Mouse (Mus musculus): ENCODE measurements at regions not wholly inside any gene's neighbourhood (a gene's known extent, or its start where the extent isn't known, plus 50 kb on each side); places are given as distances from the start of the nearest gene placed in this dataset.

DNA sequence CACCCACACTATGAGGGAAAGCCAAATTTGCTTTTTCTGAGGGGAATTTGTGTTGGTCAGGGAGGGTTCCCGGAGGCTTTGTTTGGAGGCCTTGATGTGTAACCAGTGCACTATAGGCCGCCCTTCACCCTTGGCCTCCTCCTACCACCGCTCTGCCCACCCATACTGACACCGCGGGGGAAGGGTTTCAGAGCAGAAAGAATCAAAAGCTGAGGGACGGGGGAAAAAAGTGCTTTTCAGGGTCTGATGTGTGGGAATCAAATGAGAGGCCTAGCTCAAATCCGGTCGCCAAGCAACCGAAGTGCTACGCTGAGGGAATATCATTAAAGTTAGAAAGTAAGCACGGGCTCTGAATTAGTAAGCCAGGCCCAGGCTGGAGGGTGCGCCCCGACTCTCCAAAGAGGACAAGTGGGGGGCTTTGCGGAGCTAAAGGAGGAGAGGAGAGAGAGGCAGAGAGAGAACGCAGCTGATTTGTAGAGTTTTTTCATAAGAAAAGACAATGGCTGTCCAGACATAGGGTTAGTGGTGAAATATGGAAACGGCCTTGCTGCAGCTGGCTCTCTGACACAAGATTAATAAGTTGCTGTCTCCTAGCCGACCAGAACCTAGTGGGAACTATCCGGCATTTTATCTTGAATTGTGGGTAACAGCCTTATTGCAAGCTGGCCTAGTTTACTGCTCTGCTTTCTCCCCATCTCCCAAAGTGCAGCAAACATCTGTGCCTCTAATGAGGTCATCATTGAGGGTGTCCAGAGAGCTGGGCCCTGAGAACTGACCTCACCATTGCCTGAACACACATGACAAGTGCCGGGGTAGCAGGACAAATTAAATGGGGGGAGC lies 438.3 kb downstream of the Sox2 start:
- TF ChIP-seq POLR2A (IDR thresholded peaks at IDR 0.05; ENCODE audit: low read depth, low read length) (no peak), CTCF (IDR thresholded peaks at IDR 0.05; ENCODE audit: borderline replicate concordance, insufficient read depth, low read length) (no peak)
